Mouse (Mus musculus) adrenal gland (tissue): Measurements from ENCODE around the gene Zfand2b.

Experiments
- intact Hi-C: fragments of 180-260 bp; cut with DNase I; formaldehyde crosslinking; loops from one replicate; pipeline ENCODE4 v1.15.1; 2025
- microRNA-seq, 2 experiments: library from miRNA; unstranded; fragments of <30 nt; microRNA quantifications; one replicate each; pipeline ENCODE4; 2019

The Zfand2b gene

DNA sequence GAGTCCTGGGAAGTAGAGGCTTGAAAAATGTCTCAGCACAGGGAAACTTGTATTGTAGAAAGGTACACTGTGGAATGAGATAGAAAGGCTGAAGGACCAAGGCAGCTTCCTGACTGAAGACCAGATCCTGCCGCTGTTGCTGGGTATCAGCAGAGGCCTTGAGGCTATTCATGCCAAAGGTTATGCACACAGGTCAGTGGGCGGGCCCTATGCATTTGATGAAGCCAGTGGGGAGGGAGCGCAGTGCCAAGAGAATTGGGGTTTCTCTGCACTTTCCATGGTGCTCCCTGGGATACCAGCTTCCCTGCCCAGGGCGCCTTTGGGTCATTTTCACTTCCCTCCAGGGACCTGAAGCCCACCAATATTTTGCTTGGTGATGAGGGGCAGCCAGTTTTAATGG lies 44.1 kb downstream of the Zfand2b start:
- intact Hi-C loops, result no loop called here

- intact Hi-C loops, result no loop called here
Observed at GRCm38 (mm10) chr1:75213096-75213495, 44.6 kb downstream of the Zfand2b start.

DNA sequence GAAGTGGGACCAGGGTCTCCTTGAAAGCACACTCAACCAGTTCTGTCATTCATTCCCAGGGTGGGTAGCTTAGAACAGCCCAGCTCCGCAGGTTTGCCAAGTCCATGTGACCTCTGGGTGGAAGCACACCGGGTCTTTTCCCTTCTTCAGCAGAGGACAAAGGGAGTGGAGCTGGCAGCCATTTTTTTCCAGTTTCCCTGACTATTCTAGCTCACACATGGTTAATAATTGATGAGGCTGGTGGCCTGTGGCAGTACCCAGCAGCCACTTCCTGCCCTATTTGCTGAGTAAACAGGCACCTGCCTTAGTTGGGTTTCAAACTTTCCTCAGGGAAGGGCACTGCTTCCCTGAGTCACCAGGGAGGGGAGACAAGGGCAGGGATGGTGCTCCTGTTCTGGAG lies 46.0 kb downstream of the Zfand2b start:
- intact Hi-C loops, result no loop called here

GRCm38 (mm10) chr1:75214886-75215285 lies 46.4 kb downstream of the Zfand2b start:
- intact Hi-C loops, result no loop called here

- intact Hi-C loops, result no loop called here
Observed at GRCm38 (mm10) chr1:75215785-75216184, 47.3 kb downstream of the Zfand2b start.

GRCm38 (mm10) chr1:75216797-75217585 lies 48.5 kb downstream of the Zfand2b start:
- intact Hi-C loops, result no loop called here

- intact Hi-C loops, result no loop called here
Observed at GRCm38 (mm10) chr1:75217893-75218226, 49.4 kb downstream of the Zfand2b start.

GRCm38 (mm10) chr1:75218227-75219001 lies 50.0 kb downstream of the Zfand2b start:
- intact Hi-C loops, result no loop called here

DNA sequence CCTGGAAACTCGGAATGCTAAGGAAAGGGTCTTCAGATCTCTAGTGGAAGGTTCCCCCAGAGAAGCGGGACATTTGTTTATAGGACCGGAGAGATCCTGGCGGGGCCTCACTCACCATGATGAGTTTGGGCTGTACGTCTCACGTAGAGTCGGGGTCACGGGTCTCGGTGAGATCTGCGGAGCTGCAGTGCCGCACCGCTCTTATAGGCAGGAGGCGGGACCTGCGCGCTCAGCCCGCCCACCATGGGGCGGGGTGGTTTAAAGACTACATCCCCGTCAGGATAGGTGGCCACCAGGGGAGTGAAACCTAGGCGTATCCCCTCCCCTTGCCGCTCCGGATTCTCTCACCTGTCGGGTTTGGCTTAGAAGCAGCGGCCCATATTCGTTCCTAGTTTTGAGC lies 50.6 kb downstream of the Zfand2b start:
- intact Hi-C loops, result no loop called here

DNA sequence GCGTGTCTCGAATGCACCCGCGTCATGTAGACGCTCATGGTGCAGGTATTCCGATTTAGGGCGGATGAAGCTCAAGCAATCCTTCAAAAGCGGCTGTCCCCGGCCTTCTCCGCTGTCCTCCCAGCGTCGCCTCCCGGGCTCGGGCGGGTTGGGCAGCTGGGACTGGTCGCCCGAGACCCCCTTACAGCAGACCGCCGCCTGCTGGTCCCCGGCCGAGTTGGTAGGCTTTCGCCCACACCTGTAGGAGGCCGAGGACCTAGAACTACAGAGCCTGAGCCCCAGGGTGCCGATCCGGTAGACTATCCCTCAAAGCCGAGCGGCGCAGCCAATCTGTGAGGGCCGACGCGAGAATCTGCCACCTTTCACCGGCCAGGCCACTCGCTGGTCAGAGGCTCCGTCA lies 51.1 kb downstream of the Zfand2b start, which contains the start of gene Tuba4a:
Gene Tuba4a (minus strand): TSS at position 335 of the 400 bp plus-strand sequence.
- intact Hi-C loops, result no loop called here

Small RNAs within 50 kb of the gene (microRNA-seq; reads per million reads assigned to microRNA genes)
- gene Gm27943, result 0 reads per million in 2 experiments
